Mouse (Mus musculus) small intestine, adult 2 months (tissue): ENCODE results near the gene Tex48.

Source experiments
- CTCF ChIP-seq: fragments of 200-500 bp; IDR thresholded peaks from 2 replicates; pipeline ENCODE4 v1.5.1; 2012; ENCODE audit warnings: low read depth, mild to moderate bottlenecking, control low read depth, inconsistent platforms, low read length, moderate library complexity, mixed read lengths; ENCODE audit not compliant: insufficient replicate concordance, insufficient read length; ENCODE audit errors: extremely low read depth
- POLR2A ChIP-seq: fragments of 200-500 bp; IDR thresholded peaks from 2 replicates; pipeline ENCODE4 v1.6.1; 2012; ENCODE audit warnings: low read depth, mild to moderate bottlenecking, control low read depth, inconsistent platforms, low read length, moderate library complexity

DNA sequence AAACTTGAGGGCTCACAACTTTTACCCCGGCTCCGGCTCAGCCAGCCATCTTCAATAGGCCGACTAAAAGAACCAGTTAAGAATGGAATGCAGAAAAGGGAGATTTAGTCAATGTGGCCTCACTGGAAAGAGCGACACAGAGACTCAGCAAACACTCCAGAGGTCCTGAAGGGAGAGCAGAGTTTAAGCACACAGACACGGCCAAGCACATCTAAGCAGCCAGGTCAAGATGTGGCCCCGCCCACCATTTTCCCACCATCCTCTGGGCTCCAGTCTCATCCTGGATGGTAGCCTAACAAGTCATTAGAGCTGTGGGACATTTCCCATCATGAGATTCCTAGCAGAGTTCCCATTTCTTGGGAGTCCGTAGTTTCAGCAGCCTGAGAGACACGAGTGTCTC, 52.9 kb downstream of the Tex48 start:
- no peak for TF ChIP-seq CTCF
- no peak for TF ChIP-seq POLR2A
